ENCODE assay signal across 10 mouse cellular contexts in genomic region chr12:112594989-112595388, GRCm38 (mm10). TPM values are rescaled to one million over a fixed set of nuclear protein-coding genes. Genes with fewer than 3 reads are reported as not detected.
DNase-seq lines count a peak whose midpoint lies in the region; ATAC-seq and TF ChIP-seq lines count a peak whose summit lies in the region.
"Had no signal": no experiment of that assay in that cellular context is flagged by ENCODE, and none has a peak within 500 bp of the region (broad histone marks: within the 10 kb centered on the region; RNA-seq: fewer than 3 reads in every experiment).

No protein-coding gene starts in this region.

- no peak for TF ChIP-seq POLR2A in heart, adult 2 months (IDR thresholded peaks at IDR 0.05; ENCODE audit: insufficient read depth, low read depth, low read length)
- no peak for TF ChIP-seq POLR2A in spleen, adult 2 months (IDR thresholded peaks at IDR 0.05; ENCODE audit: low read depth, low read length)

- H3K4me1 ChIP-seq in heart, adult 2 months (ENCODE audit: control insufficient read depth, insufficient read depth, low read length), result peaks cover 45% of the 10 kb centered on the region
- H3K4me1 ChIP-seq in spleen, adult 2 months (ENCODE audit: control insufficient read depth, insufficient read depth, insufficient read length), result peaks cover 31% of the 10 kb centered on the region
- H3K4me1 ChIP-seq in limb, embryonic 12.5 days (replicated peaks), result peaks cover 36% of the 10 kb centered on the region
- no peaks in the 10 kb centered on the region; the same call in 1 of the 2 replicates for H3K4me1 ChIP-seq in midbrain, postnatal 0 days (ENCODE audit: insufficient read depth, low read length)

- no peak for TF ChIP-seq EP300 in heart, adult 2 months (IDR thresholded peaks at IDR 0.05; ENCODE audit: insufficient read depth, low read depth, low read length)

- H3K27ac ChIP-seq in heart, adult 2 months, result peak overlapping the region; percentile 72
- H3K27ac ChIP-seq in spleen, adult 2 months (ENCODE audit: insufficient read depth, low read length), result peak overlapping the region; percentile 21
- H3K27ac ChIP-seq in limb, embryonic 12.5 days, result peak overlapping the region; percentile 45; the same call in 1 of the 2 replicates
- H3K27ac ChIP-seq in midbrain, postnatal 0 days (ENCODE audit: low read depth, low read length), result no peak overlapping the region

- DNase-seq in heart, adult 2 months, result no peak
- DNase-seq in heart, adult 9 months (ENCODE audit: low spot score in 2 of 2), result no peak
- DNase-seq in spleen, adult 2 months (ENCODE audit: low read depth in 1 of 2, low spot score in 2 of 2), result no peak
- no peak for DNase-seq in spleen, postnatal 14 days (ENCODE audit: low spot score in 2 of 2)
- no peak for DNase-seq in thymus, postnatal 10 days (ENCODE audit: low spot score in 2 of 2)
- no peak for DNase-seq in midbrain, postnatal 0 days (ENCODE audit: low spot score)
- DNase-seq in gastrocnemius, postnatal 14 days, result no peak
- DNase-seq: embryo, embryonic 11 days; spleen, adult 18-20 months had no signal

- WGBS in heart, adult 2 months, result 37% methylated on average over 4 of the region's 4 CpGs
- 59% methylated on average over 4 of the region's 4 CpGs for WGBS in spleen, adult 2 months
- WGBS in limb, embryonic 12.5 days, result 67% methylated on average over 4 of the region's 4 CpGs
- WGBS in midbrain, postnatal 0 days, result 42% methylated on average over 4 of the region's 4 CpGs

- H3K9ac ChIP-seq in heart, adult 2 months (ENCODE audit: low read depth, low read length), result no peak overlapping the region
- peak overlapping the region; percentile 40; the same call in 1 of the 2 replicates for H3K9ac ChIP-seq in limb, embryonic 12.5 days (replicated peaks)
- no peak overlapping the region for H3K9ac ChIP-seq in midbrain, postnatal 0 days (replicated peaks; ENCODE audit: low read length, poor library complexity, severe bottlenecking)

- no peaks in the 10 kb centered on the region for H3K36me3 ChIP-seq in heart, adult 2 months (ENCODE audit: control insufficient read depth, insufficient read depth, low read length)
- peaks cover 1% of the 10 kb centered on the region for H3K36me3 ChIP-seq in spleen, adult 2 months (ENCODE audit: control insufficient read depth, insufficient read depth, low read length)
- no peaks in the 10 kb centered on the region for H3K36me3 ChIP-seq in limb, embryonic 12.5 days
- H3K36me3 ChIP-seq in midbrain, postnatal 0 days (ENCODE audit: insufficient read depth, low read length), result no peaks in the 10 kb centered on the region

- H3K27me3 ChIP-seq in heart, adult 2 months (ENCODE audit: control insufficient read depth, insufficient read depth, low read length), result no peaks in the 10 kb centered on the region
- no peaks in the 10 kb centered on the region for H3K27me3 ChIP-seq in spleen, adult 2 months (ENCODE audit: control insufficient read depth, insufficient read depth, low read length)
- H3K27me3 ChIP-seq in limb, embryonic 12.5 days, result peaks cover 9% of the 10 kb centered on the region
- no peaks in the 10 kb centered on the region for H3K27me3 ChIP-seq in midbrain, postnatal 0 days (ENCODE audit: insufficient read depth, low read length)

- no peak overlapping the region for H3K4me3 ChIP-seq in heart, adult 2 months
- no peak overlapping the region for H3K4me3 ChIP-seq in spleen, adult 2 months (ENCODE audit: extremely low read depth, insufficient read depth, insufficient read length)
- no peak overlapping the region for H3K4me3 ChIP-seq in limb, embryonic 12.5 days (replicated peaks)
- no peak overlapping the region for H3K4me3 ChIP-seq in midbrain, postnatal 0 days (ENCODE audit: low read depth, low read length)

- no peaks in the 10 kb centered on the region for H3K9me3 ChIP-seq in limb, embryonic 12.5 days
- H3K9me3 ChIP-seq in midbrain, postnatal 0 days (ENCODE audit: low read length), result no peaks in the 10 kb centered on the region

- no peak overlapping the region for H3K4me2 ChIP-seq in limb, embryonic 12.5 days
- no peak overlapping the region for H3K4me2 ChIP-seq in midbrain, postnatal 0 days (ENCODE audit: low read depth, low read length, poor library complexity, severe bottlenecking)

- intact Hi-C loops in heart, adult 2 months (cut with DNase I), result no loop called here
- intact Hi-C loops in gastrocnemius, postnatal 14 days (cut with DNase I; ENCODE audit: low total_unique reads), result no loop called here

- ATAC-seq in limb, embryonic 12.5 days (ENCODE audit: insufficient number of reproducible peaks, insufficient read depth, low FRiP score, low TSS enrichment, low read depth), result no peak
- ATAC-seq in midbrain, postnatal 0 days (ENCODE audit: low FRiP score), result no peak

- TF ChIP-seq CTCF in heart, adult 2 months (IDR thresholded peaks at IDR 0.05), result no peak
- TF ChIP-seq CTCF in spleen, adult 2 months (IDR thresholded peaks at IDR 0.05; ENCODE audit: extremely low read depth, insufficient read depth, insufficient read length, insufficient replicate concordance), result no peak
- no peak for TF ChIP-seq CTCF in midbrain, postnatal 0 days (IDR thresholded peaks at IDR 0.05)

- no peaks in the 10 kb centered on the region; the same call in 1 of the 2 replicates for H3K79me2 ChIP-seq in heart, adult 2 months (replicated peaks; ENCODE audit: control insufficient read depth, insufficient read depth, low read length)

RNA-seq across cellular contexts. Expression of gene Inf2, which starts 6.4 kb away (rescaled TPM):
- total RNA-seq in heart, adult 2 months (2021), result 10 to 100 TPM; 15.0 to 17.3 TPM
- 11.7 and 12.7 TPM in 2 replicates for polyA plus RNA-seq in heart, adult 2 months (2012; rRNA removed)
- 39.9 and 40.1 TPM in 2 replicates for polyA plus RNA-seq in spleen, adult 2 months (2012; rRNA removed)
- 2.0 and 2.2 TPM in 2 replicates for polyA plus RNA-seq in limb, embryonic 12.5 days (2016; fragmentation: Nextera tagmentation; extraction: Ambion mirVana)
- total RNA-seq in midbrain, postnatal 0 days (2014; rRNA removed), result 3.6 and 3.7 TPM in 2 replicates
- polyA plus RNA-seq in midbrain, postnatal 0 days (2015; fragmentation: Nextera tagmentation; extraction: Ambion mirVana), result 1.3 TPM in 2 replicates
- total RNA-seq in gastrocnemius, postnatal 14 days (2021), result 10 to 100 TPM; 15.0 to 16.1 TPM

RNA-seq across cellular contexts. Expression of gene Adssl1, which starts 24.9 kb away (rescaled TPM):
- 100 to 1,000 TPM; 150 to 173 TPM for total RNA-seq in heart, adult 2 months (2021)
- 85.2 and 98.2 TPM in 2 replicates for polyA plus RNA-seq in heart, adult 2 months (2012; rRNA removed)
- polyA plus RNA-seq in spleen, adult 2 months (2012; rRNA removed), result 10.7 and 18.8 TPM in 2 replicates
- 9.2 and 10.0 TPM in 2 replicates for polyA plus RNA-seq in limb, embryonic 12.5 days (2016; fragmentation: Nextera tagmentation; extraction: Ambion mirVana)
- 2.0 and 4.1 TPM in 2 replicates for total RNA-seq in midbrain, postnatal 0 days (2014; rRNA removed)
- 8.2 and 9.4 TPM in 2 replicates for polyA plus RNA-seq in midbrain, postnatal 0 days (2015; fragmentation: Nextera tagmentation; extraction: Ambion mirVana)
- total RNA-seq in gastrocnemius, postnatal 14 days (2021), result 100 to 1,000 TPM; 462 to 471 TPM

RNA-seq across cellular contexts. Expression of gene Siva1, which starts 49.5 kb away (rescaled TPM):
- 10 to 100 TPM; 32.0 to 38.7 TPM for total RNA-seq in heart, adult 2 months (2021)
- polyA plus RNA-seq in heart, adult 2 months (2012; rRNA removed), result 38.4 and 39.4 TPM in 2 replicates
- 31.6 and 42.5 TPM in 2 replicates for polyA plus RNA-seq in spleen, adult 2 months (2012; rRNA removed)
- polyA plus RNA-seq in limb, embryonic 12.5 days (2016; fragmentation: Nextera tagmentation; extraction: Ambion mirVana), result 248 and 258 TPM in 2 replicates
- 24.0 and 25.4 TPM in 2 replicates for total RNA-seq in midbrain, postnatal 0 days (2014; rRNA removed)
- polyA plus RNA-seq in midbrain, postnatal 0 days (2015; fragmentation: Nextera tagmentation; extraction: Ambion mirVana), result 43.4 and 45.5 TPM in 2 replicates
- total RNA-seq in gastrocnemius, postnatal 14 days (2021), result 10 to 100 TPM; 16.9 to 18.7 TPM
